Mouse (Mus musculus) midbrain, embryonic 16.5 days (tissue): Measurements from ENCODE around the gene Tppp. TPM values are rescaled to one million over a fixed set of nuclear protein-coding genes. Genes with fewer than 3 reads are reported as not detected.
"Not testable (repeated sequence)": the region's sequence is repeated elsewhere in the genome, so short reads cannot be mapped to it uniquely, and the experiment has no call there.

Source experiments
- ATAC-seq: fragments of 200-750 bp; cut with Nextera tagmentation; 2 replicates; pipeline ENCODE4 v1.8.0; 2017; ENCODE audit warnings: moderate TSS enrichment
- H3K27ac ChIP-seq: fragments of 300-500 bp; sonication (generic); 2 replicates; pipeline ENCODE4 v1.5.1; 2014; ENCODE audit warnings: mild to moderate bottlenecking, low read length, mixed read lengths
- H3K27me3 ChIP-seq: fragments of 300-500 bp; sonication (generic); 2 replicates; pipeline ENCODE4 v1.6.1; 2014; ENCODE audit warnings: low read depth, low read length, mixed read lengths; ENCODE audit not compliant: control insufficient read depth, insufficient read depth
- H3K36me3 ChIP-seq: fragments of 300-500 bp; sonication (generic); 2 replicates; pipeline ENCODE4 v1.6.1; 2014; ENCODE audit warnings: mild to moderate bottlenecking, low read length, moderate library complexity, mixed read lengths; ENCODE audit not compliant: control insufficient read depth, insufficient read depth
- H3K4me1 ChIP-seq: fragments of 300-500 bp; sonication (generic); 2 replicates; pipeline ENCODE4 v1.6.1; 2014; ENCODE audit warnings: mild to moderate bottlenecking, low read length, mixed read lengths; ENCODE audit not compliant: control insufficient read depth, insufficient read depth
- H3K4me2 ChIP-seq: fragments of 300-500 bp; sonication (generic); 2 replicates; pipeline ENCODE4 v1.6.1; 2014; ENCODE audit warnings: mild to moderate bottlenecking, low read length, mixed read lengths
- H3K4me3 ChIP-seq: fragments of 300-500 bp; sonication (generic); 2 replicates; pipeline ENCODE4 v1.5.1; 2014; ENCODE audit warnings: low read depth, mild to moderate bottlenecking, low read length, moderate library complexity, mixed read lengths
- H3K9ac ChIP-seq: fragments of 300-500 bp; sonication (generic); 2 replicates; pipeline ENCODE4 v1.6.1; 2014; ENCODE audit warnings: low read depth, low read length, mixed read lengths
- H3K9me3 ChIP-seq: fragments of 300-500 bp; sonication (generic); replicated peaks from 2 replicates; pipeline ENCODE4 v1.6.1; 2014; ENCODE audit warnings: mild to moderate bottlenecking, low read length, mixed read lengths; ENCODE audit not compliant: control insufficient read depth, poor library complexity, severe bottlenecking
- WGBS: fragments of 180-500 bp; shearing (Covaris S2); extraction: QIAGEN DNeasy Blood & Tissue Kit; methylation state at CpG from one replicate; pipeline ENCODE4 v1.1.7; 2014; 5-methylcytosine and 5-hydroxymethylcytosine counted together
- polyA plus RNA-seq: library from polyadenylated mRNA; unstranded; fragments of >200 nt; fragmentation: Nextera tagmentation; extraction: Ambion mirVana; gene quantifications from 2 replicates; pipeline ENCODE4 v1.2.1, GENCODE M21; 2015

Tppp gene
- polyA plus RNA-seq, 1 experiment from 2014 or later, result 16.1 TPM

GRCm38 (mm10) chr13:73990761-73991160, 18.4 kb upstream of the Tppp start:
- no peak overlapping the region for H3K4me2 ChIP-seq
- WGBS, result 79% methylated on average over 2 of the region's 2 CpGs
- no peak overlapping the region for H3K9ac ChIP-seq
- no peaks in the 10 kb centered on the region for H3K9me3 ChIP-seq
- H3K4me1 ChIP-seq, result no peaks in the 10 kb centered on the region
- ATAC-seq, result no peak
- no peak overlapping the region for H3K4me3 ChIP-seq
- H3K27ac ChIP-seq, result no peak overlapping the region
- no peaks in the 10 kb centered on the region for H3K27me3 ChIP-seq
- H3K36me3 ChIP-seq, result no peaks in the 10 kb centered on the region

- no peaks in the 10 kb centered on the region for H3K9me3 ChIP-seq
- no peaks in the 10 kb centered on the region for H3K27me3 ChIP-seq
- 85% methylated on average over 5 of the region's 5 CpGs for WGBS
- H3K4me1 ChIP-seq, result no peaks in the 10 kb centered on the region
- H3K9ac ChIP-seq, result no peak overlapping the region
- H3K4me3 ChIP-seq, result no peak overlapping the region
- no peak for ATAC-seq
- no peak overlapping the region for H3K4me2 ChIP-seq
- no peaks in the 10 kb centered on the region for H3K36me3 ChIP-seq
- H3K27ac ChIP-seq, result no peak overlapping the region
Measured at GRCm38 (mm10) chr13:73991267-73991666, 17.9 kb upstream of the Tppp start.

- Histone ChIP-seq H3K36me3 (no peaks in the 10 kb centered on the region), H3K9ac (no peak overlapping the region), H3K4me2 (no peak overlapping the region), H3K4me1 (no peaks in the 10 kb centered on the region), H3K27me3 (no peaks in the 10 kb centered on the region), H3K4me3 (no peak overlapping the region), H3K9me3 (no peaks in the 10 kb centered on the region), H3K27ac (no peak overlapping the region)
- WGBS, result 89% methylated on average over 4 of the region's 4 CpGs
- no peak for ATAC-seq
Measured at GRCm38 (mm10) chr13:73996456-73996855, 12.8 kb upstream of the Tppp start.

- Histone ChIP-seq H3K9me3 (no peaks in the 10 kb centered on the region), H3K27ac (no peak overlapping the region), H3K9ac (no peak overlapping the region), H3K36me3 (no peaks in the 10 kb centered on the region), H3K4me1 (no peaks in the 10 kb centered on the region), H3K27me3 (no peaks in the 10 kb centered on the region), H3K4me3 (no peak overlapping the region), H3K4me2 (no peak overlapping the region)
- no peak for ATAC-seq
Measured at GRCm38 (mm10) chr13:74000519-74000918, 8.7 kb upstream of the Tppp start.

- H3K4me1 ChIP-seq, result no peaks in the 10 kb centered on the region
- no peak overlapping the region for H3K27ac ChIP-seq
- H3K4me3 ChIP-seq, result no peak overlapping the region
- no peaks in the 10 kb centered on the region for H3K36me3 ChIP-seq
- no peak overlapping the region for H3K9ac ChIP-seq
- no peak overlapping the region for H3K4me2 ChIP-seq
- WGBS, result 83% methylated on average over 6 of the region's 6 CpGs
- H3K27me3 ChIP-seq, result no peaks in the 10 kb centered on the region
- no peak for ATAC-seq
- no peaks in the 10 kb centered on the region for H3K9me3 ChIP-seq
Measured at GRCm38 (mm10) chr13:74000961-74001360, 8.2 kb upstream of the Tppp start.

GRCm38 (mm10) chr13:74001492-74001891, 7.7 kb upstream of the Tppp start:
- ATAC-seq, result no peak
- no peak overlapping the region for H3K27ac ChIP-seq
- no peaks in the 10 kb centered on the region for H3K36me3 ChIP-seq
- no peak overlapping the region for H3K9ac ChIP-seq
- no peak overlapping the region for H3K4me3 ChIP-seq
- no peak overlapping the region for H3K4me2 ChIP-seq
- no peaks in the 10 kb centered on the region for H3K9me3 ChIP-seq
- WGBS, result 71% methylated on average over 4 of the region's 4 CpGs
- no peaks in the 10 kb centered on the region for H3K4me1 ChIP-seq
- H3K27me3 ChIP-seq, result no peaks in the 10 kb centered on the region

- not testable (repeated sequence) for H3K36me3 ChIP-seq, H3K4me3 ChIP-seq, H3K9me3 ChIP-seq, H3K4me2 ChIP-seq, H3K9ac ChIP-seq, H3K27me3 ChIP-seq, H3K27ac ChIP-seq, H3K4me1 ChIP-seq, ATAC-seq
- WGBS, result 92% methylated on average over 4 of the region's 4 CpGs
Measured at GRCm38 (mm10) chr13:74006881-74007280, 2.3 kb upstream of the Tppp start.

GRCm38 (mm10) chr13:74008216-74008615, 991 bp upstream of the Tppp start:
- H3K36me3 ChIP-seq, H3K4me1 ChIP-seq, H3K9me3 ChIP-seq, H3K4me3 ChIP-seq, ATAC-seq, H3K9ac ChIP-seq, H3K27me3 ChIP-seq, H3K27ac ChIP-seq: not testable (repeated sequence)
- H3K4me2 ChIP-seq, result peak overlapping the region; percentile 88
- 84% methylated on average over 2 of the region's 2 CpGs for WGBS

- under 1% methylated on average over 55 of the region's 55 CpGs for WGBS
- Histone ChIP-seq H3K9ac (peak overlapping the region; percentile 81), H3K4me2 (peak overlapping the region; percentile 88), H3K4me3 (peak overlapping the region; percentile 62), H3K27me3 (no peaks in the 10 kb centered on the region), H3K9me3 (no peaks in the 10 kb centered on the region), H3K27ac (peak overlapping the region; percentile 86), H3K36me3 (no peaks in the 10 kb centered on the region), H3K4me1 (peaks cover 10% of the 10 kb centered on the region)
- ATAC-seq, result peak; percentile 75
Measured at GRCm38 (mm10) chr13:74009791-74010614, 796 bp downstream of the Tppp start.
